Mouse (Mus musculus): ENCODE measurements around the gene 9030025P20Rik. TPM values are rescaled to one million over a fixed set of nuclear protein-coding genes. Genes with fewer than 3 reads are reported as not detected.
"Not testable (repeated sequence)": the region's sequence is repeated elsewhere in the genome, so short reads cannot be mapped to it uniquely, and the experiment has no call there.

Gene 9030025P20Rik
- polyA plus RNA-seq, 1 experiment, result 6.7 TPM

DNA sequence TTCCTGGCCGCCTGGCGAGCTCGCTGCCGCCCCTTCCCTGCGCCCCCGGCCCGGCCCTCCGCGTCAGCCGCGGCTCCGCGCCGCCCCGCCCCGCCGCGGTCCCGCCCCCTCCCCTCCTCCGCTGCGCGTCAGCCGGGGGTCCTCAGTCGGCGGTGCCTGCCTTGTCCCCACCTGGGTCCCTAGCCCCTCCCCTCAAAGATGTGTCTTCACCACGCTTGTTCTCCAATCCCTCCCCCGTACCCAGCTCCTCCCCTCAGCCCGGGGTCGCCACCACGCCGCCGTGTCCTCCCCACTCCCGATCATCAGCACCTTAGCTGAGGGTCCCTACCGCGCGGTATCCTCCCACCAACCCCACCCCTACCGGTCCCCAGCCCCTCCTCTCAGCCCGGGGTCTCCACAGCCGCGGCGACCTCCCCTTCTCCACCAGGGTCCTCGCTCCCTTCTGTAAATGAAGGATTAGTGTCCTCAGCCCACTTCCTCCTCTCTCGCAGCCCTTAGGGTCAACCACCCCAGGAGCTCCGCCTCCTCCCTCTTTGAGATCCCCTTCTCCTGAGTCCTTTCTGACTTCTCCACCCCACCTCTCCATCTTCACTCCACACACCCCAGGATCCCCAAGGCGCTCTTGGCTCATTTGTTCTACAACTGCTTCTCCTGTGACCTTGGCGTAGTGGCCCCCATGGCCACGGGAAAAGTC lies 15.0 kb downstream of the 9030025P20Rik start:
- not testable (repeated sequence) for H3K4me3 ChIP-seq (ENCODE audit: insufficient read depth, low read length); H3K4me1 ChIP-seq (ENCODE audit: control insufficient read depth, insufficient read depth, low read length); H3K27ac ChIP-seq (ENCODE audit: insufficient read depth, low read length)

DNA sequence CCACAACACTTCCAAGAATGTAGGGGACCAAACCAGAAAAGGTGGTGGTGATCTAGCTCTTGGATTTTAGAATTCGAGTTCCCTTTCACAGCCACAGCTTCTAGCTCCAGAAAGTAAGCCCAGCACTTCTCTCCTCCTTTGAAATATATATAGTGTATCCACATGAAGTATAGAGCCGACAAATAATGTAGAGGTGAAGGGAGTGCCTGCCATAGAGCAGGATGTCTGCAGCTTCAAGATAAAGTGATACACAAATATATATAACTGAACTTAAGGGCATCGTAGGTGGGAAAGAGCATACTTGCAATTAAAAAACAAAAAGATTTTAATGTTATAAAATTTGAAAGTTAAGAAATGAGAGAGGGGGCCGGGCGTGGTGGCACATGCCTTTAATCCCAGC lies 15.9 kb downstream of the 9030025P20Rik start:
- not testable (repeated sequence) for H3K4me1 ChIP-seq (ENCODE audit: control insufficient read depth, insufficient read depth, low read length); H3K27ac ChIP-seq (ENCODE audit: insufficient read depth, low read length); H3K4me3 ChIP-seq (ENCODE audit: insufficient read depth, low read length)

DNA sequence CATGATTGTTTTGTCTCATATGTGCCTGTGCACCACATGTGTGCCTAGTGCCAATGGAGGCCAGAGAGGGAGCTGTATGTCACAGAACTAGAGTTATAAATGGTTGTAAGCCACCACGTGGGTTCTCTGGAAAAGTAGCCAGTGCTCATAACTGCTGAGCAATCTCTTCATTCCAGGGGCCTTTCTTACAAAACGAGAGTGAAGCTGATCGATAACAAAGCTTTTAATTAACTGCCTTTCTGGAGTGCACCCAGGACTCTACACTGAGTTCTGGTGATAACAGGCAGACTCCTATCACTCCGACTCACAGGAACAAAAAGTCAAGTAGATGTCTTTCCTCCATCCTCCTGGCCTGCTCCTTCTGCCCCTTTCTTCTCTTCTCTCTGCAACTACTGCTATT lies 21.8 kb downstream of the 9030025P20Rik start:
- not testable (repeated sequence) for H3K4me1 ChIP-seq (ENCODE audit: control insufficient read depth, insufficient read depth, low read length); H3K27ac ChIP-seq (ENCODE audit: insufficient read depth, low read length); H3K4me3 ChIP-seq (ENCODE audit: insufficient read depth, low read length)

DNA sequence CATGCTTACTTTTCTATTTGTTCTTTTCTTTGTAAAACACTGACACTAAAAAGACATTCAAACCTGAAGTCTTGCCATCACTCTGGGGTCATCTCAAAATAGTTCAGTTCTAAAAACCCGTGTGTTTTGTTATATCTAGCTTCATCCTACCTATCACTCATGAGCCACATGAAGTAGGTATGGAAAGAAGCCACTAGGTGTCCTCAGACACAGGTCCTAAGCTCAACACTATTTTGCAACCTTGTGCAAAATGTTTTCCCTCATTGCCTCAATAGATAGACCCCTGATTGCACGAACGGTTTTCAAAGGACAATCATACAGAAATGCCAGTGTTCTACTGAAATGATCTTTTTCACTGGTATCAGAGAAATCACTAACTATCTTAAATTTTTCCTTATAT lies 30.8 kb downstream of the 9030025P20Rik start:
- H3K27ac ChIP-seq (ENCODE audit: insufficient read depth, low read length); H3K4me1 ChIP-seq (ENCODE audit: control insufficient read depth, insufficient read depth, low read length); H3K4me3 ChIP-seq (ENCODE audit: insufficient read depth, low read length): not testable (repeated sequence)

DNA sequence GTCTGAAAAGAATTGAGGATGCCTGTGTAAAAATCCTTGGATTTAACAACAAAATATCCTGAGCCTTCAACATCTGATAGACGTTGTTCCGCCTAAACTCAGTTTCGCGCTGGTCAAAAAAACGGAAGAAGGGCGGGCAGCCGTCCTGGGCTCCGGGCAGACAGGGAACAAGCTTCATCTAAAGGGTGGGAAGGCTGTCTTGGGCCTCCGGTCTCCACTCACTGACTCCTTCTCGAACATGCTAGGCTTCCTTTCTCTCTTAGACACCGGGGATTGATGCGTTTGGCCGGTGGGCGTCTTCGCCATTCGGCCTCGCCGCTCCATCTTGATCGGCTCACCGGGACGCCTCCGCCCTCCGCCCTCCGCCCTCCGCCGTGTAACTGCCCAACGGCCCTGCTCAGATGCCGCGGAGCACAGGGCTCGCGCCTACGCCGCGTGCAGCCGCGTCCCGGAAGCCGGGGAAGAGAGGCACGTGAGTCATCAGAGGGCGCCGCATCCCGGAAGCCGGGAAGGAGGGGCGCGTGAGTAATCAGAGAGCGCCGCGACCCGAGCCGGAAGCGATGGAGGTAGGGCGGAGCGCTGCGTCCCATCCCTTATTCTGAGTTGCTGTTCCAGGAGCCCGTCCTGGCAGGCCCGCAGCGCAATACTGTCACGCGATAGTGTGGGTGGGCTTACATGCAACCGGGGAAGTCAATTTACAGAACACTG lies 31.6 kb downstream of the 9030025P20Rik start, which contains the start of gene Gm3435:
TSS of gene Gm3435 (plus strand) at position 471 of the 708 bp plus-strand sequence.
- H3K4me3 ChIP-seq (ENCODE audit: insufficient read depth, low read length); H3K27ac ChIP-seq (ENCODE audit: insufficient read depth, low read length); H3K4me1 ChIP-seq (ENCODE audit: control insufficient read depth, insufficient read depth, low read length): not testable (repeated sequence)

DNA sequence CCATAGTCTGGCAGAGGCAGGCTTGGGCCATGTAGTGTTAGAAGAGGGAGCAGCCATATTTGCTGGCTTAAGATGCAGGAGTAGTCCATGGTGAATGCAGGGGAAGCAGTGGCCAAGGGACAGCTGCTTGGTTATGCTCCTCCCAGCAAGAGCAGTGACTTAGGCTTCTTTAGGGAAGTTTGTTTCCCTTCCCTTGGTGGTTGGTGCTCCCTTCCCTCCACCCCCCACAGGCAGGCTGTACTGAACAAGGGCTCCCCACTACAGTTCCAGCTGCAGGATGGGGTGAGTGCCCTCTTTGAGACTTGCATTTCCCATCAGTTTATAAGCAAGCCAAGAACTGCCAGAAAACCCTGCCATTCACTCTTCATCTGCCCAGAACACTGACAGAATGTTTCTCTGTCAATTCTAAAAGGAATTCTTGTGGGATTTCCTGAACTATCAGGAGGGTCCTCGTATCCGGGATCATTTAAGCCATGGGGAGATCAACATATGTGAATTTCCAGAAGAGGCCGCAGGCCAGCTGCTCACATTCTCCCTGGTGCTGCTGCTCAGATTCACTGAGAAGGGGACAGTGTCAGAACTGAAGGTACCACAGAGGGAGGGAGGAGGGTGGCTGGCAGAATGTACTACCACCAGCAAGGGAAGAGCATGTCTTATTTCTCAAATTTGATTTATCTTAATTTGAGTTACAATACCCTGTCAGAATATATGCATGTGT lies 43.4 kb downstream of the 9030025P20Rik start:
- peak overlapping the region; percentile 15; the same call in 1 of the 2 replicates for H3K27ac ChIP-seq (ENCODE audit: insufficient read depth, low read length)
- not testable (repeated sequence) for H3K4me3 ChIP-seq (ENCODE audit: insufficient read depth, low read length); H3K4me1 ChIP-seq (ENCODE audit: control insufficient read depth, insufficient read depth, low read length)

DNA sequence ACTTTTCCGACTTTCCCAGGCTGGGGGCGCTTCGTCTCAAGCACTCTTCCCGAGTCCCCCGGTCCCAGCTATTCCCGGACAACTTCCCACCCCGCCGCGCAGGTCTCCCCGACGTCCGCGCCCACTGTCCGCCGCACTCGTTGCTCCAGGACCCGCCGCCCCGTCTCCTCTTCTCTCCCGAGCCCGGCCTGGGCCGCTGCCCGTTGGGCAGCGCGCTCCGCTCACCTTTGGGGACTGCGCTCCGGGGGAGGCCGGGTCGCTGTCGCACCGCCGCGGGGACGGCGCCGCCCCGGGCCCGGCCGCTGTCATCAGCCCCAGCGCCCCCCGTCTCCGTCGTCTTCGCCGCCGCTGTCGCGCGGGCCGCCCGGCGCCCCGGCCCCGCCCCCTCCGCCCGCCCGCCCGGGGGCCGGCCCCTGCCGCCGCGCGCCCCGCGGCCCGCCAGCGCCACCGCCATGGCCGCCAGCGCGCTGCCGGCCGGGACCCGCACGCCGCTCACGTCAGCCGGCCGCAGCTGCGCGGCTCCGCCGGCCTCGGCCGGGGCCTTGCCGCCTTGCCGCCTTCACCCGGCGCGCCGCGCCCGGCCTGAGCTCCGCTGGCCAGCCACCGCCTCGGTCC lies 45.7 kb downstream of the 9030025P20Rik start:
- not testable (repeated sequence) for H3K4me1 ChIP-seq (ENCODE audit: control insufficient read depth, insufficient read depth, low read length); H3K27ac ChIP-seq (ENCODE audit: insufficient read depth, low read length); H3K4me3 ChIP-seq (ENCODE audit: insufficient read depth, low read length)

DNA sequence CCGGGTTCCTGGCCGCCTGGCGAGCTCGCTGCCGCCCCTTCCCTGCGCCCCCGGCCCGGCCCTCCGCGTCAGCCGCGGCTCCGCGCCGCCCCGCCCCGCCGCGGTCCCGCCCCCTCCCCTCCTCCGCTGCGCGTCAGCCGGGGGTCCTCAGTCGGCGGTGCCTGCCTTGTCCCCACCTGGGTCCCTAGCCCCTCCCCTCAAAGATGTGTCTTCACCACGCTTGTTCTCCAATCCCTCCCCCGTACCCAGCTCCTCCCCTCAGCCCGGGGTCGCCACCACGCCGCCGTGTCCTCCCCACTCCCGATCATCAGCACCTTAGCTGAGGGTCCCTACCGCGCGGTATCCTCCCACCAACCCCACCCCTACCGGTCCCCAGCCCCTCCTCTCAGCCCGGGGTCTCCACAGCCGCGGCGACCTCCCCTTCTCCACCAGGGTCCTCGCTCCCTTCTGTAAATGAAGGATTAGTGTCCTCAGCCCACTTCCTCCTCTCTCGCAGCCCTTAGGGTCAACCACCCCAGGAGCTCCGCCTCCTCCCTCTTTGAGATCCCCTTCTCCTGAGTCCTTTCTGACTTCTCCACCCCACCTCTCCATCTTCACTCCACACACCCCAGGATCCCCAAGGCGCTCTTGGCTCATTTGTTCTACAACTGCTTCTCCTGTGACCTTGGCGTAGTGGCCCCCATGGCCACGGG lies 46.4 kb downstream of the 9030025P20Rik start:
- not testable (repeated sequence) for H3K4me1 ChIP-seq (ENCODE audit: control insufficient read depth, insufficient read depth, low read length); H3K27ac ChIP-seq (ENCODE audit: insufficient read depth, low read length); H3K4me3 ChIP-seq (ENCODE audit: insufficient read depth, low read length)

DNA sequence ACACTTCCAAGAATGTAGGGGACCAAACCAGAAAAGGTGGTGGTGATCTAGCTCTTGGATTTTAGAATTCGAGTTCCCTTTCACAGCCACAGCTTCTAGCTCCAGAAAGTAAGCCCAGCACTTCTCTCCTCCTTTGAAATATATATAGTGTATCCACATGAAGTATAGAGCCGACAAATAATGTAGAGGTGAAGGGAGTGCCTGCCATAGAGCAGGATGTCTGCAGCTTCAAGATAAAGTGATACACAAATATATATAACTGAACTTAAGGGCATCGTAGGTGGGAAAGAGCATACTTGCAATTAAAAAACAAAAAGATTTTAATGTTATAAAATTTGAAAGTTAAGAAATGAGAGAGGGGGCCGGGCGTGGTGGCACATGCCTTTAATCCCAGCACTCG lies 47.2 kb downstream of the 9030025P20Rik start:
- not testable (repeated sequence) for H3K4me3 ChIP-seq (ENCODE audit: insufficient read depth, low read length); H3K27ac ChIP-seq (ENCODE audit: insufficient read depth, low read length); H3K4me1 ChIP-seq (ENCODE audit: control insufficient read depth, insufficient read depth, low read length)

DNA sequence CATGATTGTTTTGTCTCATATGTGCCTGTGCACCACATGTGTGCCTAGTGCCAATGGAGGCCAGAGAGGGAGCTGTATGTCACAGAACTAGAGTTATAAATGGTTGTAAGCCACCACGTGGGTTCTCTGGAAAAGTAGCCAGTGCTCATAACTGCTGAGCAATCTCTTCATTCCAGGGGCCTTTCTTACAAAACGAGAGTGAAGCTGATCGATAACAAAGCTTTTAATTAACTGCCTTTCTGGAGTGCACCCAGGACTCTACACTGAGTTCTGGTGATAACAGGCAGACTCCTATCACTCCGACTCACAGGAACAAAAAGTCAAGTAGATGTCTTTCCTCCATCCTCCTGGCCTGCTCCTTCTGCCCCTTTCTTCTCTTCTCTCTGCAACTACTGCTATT lies 53.1 kb downstream of the 9030025P20Rik start:
- not testable (repeated sequence) for H3K4me1 ChIP-seq (ENCODE audit: control insufficient read depth, insufficient read depth, low read length); H3K4me3 ChIP-seq (ENCODE audit: insufficient read depth, low read length); H3K27ac ChIP-seq (ENCODE audit: insufficient read depth, low read length)

DNA sequence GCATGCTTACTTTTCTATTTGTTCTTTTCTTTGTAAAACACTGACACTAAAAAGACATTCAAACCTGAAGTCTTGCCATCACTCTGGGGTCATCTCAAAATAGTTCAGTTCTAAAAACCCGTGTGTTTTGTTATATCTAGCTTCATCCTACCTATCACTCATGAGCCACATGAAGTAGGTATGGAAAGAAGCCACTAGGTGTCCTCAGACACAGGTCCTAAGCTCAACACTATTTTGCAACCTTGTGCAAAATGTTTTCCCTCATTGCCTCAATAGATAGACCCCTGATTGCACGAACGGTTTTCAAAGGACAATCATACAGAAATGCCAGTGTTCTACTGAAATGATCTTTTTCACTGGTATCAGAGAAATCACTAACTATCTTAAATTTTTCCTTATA lies 62.2 kb downstream of the 9030025P20Rik start:
- not testable (repeated sequence) for H3K4me3 ChIP-seq (ENCODE audit: insufficient read depth, low read length); H3K27ac ChIP-seq (ENCODE audit: insufficient read depth, low read length); H3K4me1 ChIP-seq (ENCODE audit: control insufficient read depth, insufficient read depth, low read length)

Other genes with a start within 250 kb of the 9030025P20Rik start
- 1.7 and 3.3 TPM in 2 replicates for gene Wdr27, start 35.3 kb upstream of the 9030025P20Rik start, polyA plus RNA-seq (2011; ENCODE audit: insufficient read length, low read depth, missing spikeins)
- gene 1600012H06Rik, start 35.3 kb upstream of the 9030025P20Rik start, polyA plus RNA-seq (2011; ENCODE audit: insufficient read length, low read depth, missing spikeins), result 35.5 and 43.6 TPM in 2 replicates
- 92.6 and 136 TPM in 2 replicates for gene Phf10, start 17.2 kb upstream of the 9030025P20Rik start, polyA plus RNA-seq (2011; ENCODE audit: insufficient read length, low read depth, missing spikeins)
- gene Gm3417, start 322 bp downstream of the 9030025P20Rik start, polyA plus RNA-seq (2011; ENCODE audit: insufficient read length, low read depth, missing spikeins), result not detected in 2 replicates
- 3.2 and 3.3 TPM in 2 replicates for gene Gm3435, start 31.7 kb downstream of the 9030025P20Rik start, polyA plus RNA-seq (2011; ENCODE audit: insufficient read length, low read depth, missing spikeins)
- gene Ermard, start 62.7 kb downstream of the 9030025P20Rik start, polyA plus RNA-seq (2011; ENCODE audit: insufficient read length, low read depth, missing spikeins), result 47.8 and 67.9 TPM in 2 replicates
- gene Tcte3, start 63.0 kb downstream of the 9030025P20Rik start, polyA plus RNA-seq (2011; ENCODE audit: insufficient read length, low read depth, missing spikeins), result not detected in 2 replicates
- gene Gm3448, start 63.1 kb downstream of the 9030025P20Rik start, polyA plus RNA-seq (2011; ENCODE audit: insufficient read length, low read depth, missing spikeins), result 1.1 and 1.6 TPM in 2 replicates

Measured in embryonic fibroblast, embryonic 13.5 days (primary cell).